Mouse (Mus musculus): ENCODE measurements at regions not wholly inside any gene's neighbourhood (a gene's known extent, or its start where the extent isn't known, plus 50 kb on each side); places are given as distances from the start of the nearest gene placed in this dataset.

- TF ChIP-seq CTCF (IDR thresholded peaks at IDR 0.05; ENCODE audit: insufficient read depth, low read depth, low read length): no peak
- TF ChIP-seq POLR2A (IDR thresholded peaks at IDR 0.05; ENCODE audit: insufficient read depth, low read depth, low read length): no peak
Observed at GRCm38 (mm10) chr15:36719241-36719640, 288.3 kb downstream of the Zfp706 start.
